Comparison of ENCODE assay signal across 24 mouse cellular contexts in the genomic region with DNA sequence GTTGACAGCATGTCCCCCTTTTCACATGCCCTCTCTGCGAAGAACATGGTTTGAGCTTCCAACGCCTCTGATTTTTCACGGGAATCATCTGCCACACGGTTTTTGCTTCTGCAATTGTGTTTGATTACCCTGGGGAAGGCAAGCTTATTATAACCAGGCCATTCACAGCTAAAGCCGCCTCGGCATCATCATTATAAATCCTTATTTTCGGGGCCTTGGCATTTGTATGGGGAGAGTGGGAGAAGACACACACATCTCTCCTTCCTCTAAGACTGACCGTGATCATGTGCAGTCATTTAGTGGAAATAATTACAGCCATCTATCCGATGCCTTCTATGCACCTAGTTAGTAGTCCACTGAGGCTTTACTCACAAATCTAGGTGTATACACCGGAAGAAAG.
DNase-seq lines count a peak whose midpoint lies in the region; ATAC-seq and TF ChIP-seq lines count a peak whose summit lies in the region.
"Had no signal": no experiment of that assay in that cellular context is flagged by ENCODE, and none has a peak within 500 bp of the region (broad histone marks: within the 10 kb centered on the region; RNA-seq: fewer than 3 reads in every experiment).

No protein-coding gene starts in this region.

- TF ChIP-seq CTCF in layer of hippocampus, adult 2 months (conservative IDR thresholded peaks at IDR 0.05) = no peak

- DNase-seq in layer of hippocampus, adult 2 months (ENCODE audit: low spot score in 2 of 2) = no peak
- DNase-seq in layer of hippocampus, postnatal 25 days (ENCODE audit: extremely low spot score in 1 of 2, low spot score in 1 of 2) = no peak
- DNase-seq in spleen, adult 12 weeks (ENCODE audit: low spot score) = no peak
- DNase-seq: adrenal gland, postnatal 10 days; cerebellum, adult 11 months; cerebellum, postnatal 10 days; gastrocnemius, adult 2 months; heart, postnatal 14 days; kidney, adult 8-10 months; kidney, postnatal 14 days; lung, postnatal 4 days; right cerebral cortex, postnatal 14 days; thymus, adult 18-20 months had no signal

- ATAC-seq in hindbrain, embryonic 12.5 days (ENCODE audit: low FRiP score) = peak; percentile 32; the same call in 1 of the 2 replicates
- ATAC-seq in limb, embryonic 13.5 days (ENCODE audit: low FRiP score, low read depth) = no peak
- peak; percentile 18; the same call in 1 of the 2 replicates for ATAC-seq in neural tube, embryonic 14.5 days (ENCODE audit: low read depth)
- no peak for ATAC-seq in heart, embryonic 12.5 days (ENCODE audit: insufficient number of reproducible peaks, low FRiP score)
- ATAC-seq: inflammation-experienced regulatory T-cells, adult 6 months had no signal

- peaks cover 32% of the 10 kb centered on the region for H3K4me1 ChIP-seq in hindbrain, embryonic 12.5 days
- H3K4me1 ChIP-seq in limb, embryonic 13.5 days = peaks cover 27% of the 10 kb centered on the region
- peaks cover 22% of the 10 kb centered on the region; the same call in 1 of the 2 replicates for H3K4me1 ChIP-seq in neural tube, embryonic 14.5 days (ENCODE audit: control insufficient read depth, insufficient read depth, low read length)
- no peaks in the 10 kb centered on the region; the same call in 1 of the 2 replicates for H3K4me1 ChIP-seq in heart, embryonic 12.5 days (replicated peaks)

- H3K4me2 ChIP-seq in hindbrain, embryonic 12.5 days (replicated peaks) = no peak overlapping the region
- no peak overlapping the region for H3K4me2 ChIP-seq in limb, embryonic 13.5 days (replicated peaks)
- H3K4me2 ChIP-seq in neural tube, embryonic 14.5 days (ENCODE audit: low read depth, low read length) = no peak overlapping the region
- no peak overlapping the region for H3K4me2 ChIP-seq in heart, embryonic 12.5 days
- H3K4me2 ChIP-seq: embryonic facial prominence, embryonic 12.5 days; heart, embryonic 11.5 days; limb, embryonic 12.5 days; lung, embryonic 15.5 days had no signal

- H3K27me3 ChIP-seq in hindbrain, embryonic 12.5 days = no peaks in the 10 kb centered on the region
- no peaks in the 10 kb centered on the region for H3K27me3 ChIP-seq in limb, embryonic 13.5 days
- no peaks in the 10 kb centered on the region for H3K27me3 ChIP-seq in neural tube, embryonic 14.5 days (ENCODE audit: control insufficient read depth, insufficient read depth, low read length)
- H3K27me3 ChIP-seq in heart, embryonic 12.5 days (replicated peaks) = no peaks in the 10 kb centered on the region
- H3K27me3 ChIP-seq: embryonic facial prominence, embryonic 12.5 days; limb, embryonic 12.5 days; lung, embryonic 15.5 days had no signal

- peaks cover 27% of the 10 kb centered on the region for H3K36me3 ChIP-seq in hindbrain, embryonic 12.5 days
- H3K36me3 ChIP-seq in limb, embryonic 13.5 days = peaks cover 51% of the 10 kb centered on the region
- peaks cover 13% of the 10 kb centered on the region for H3K36me3 ChIP-seq in neural tube, embryonic 14.5 days (ENCODE audit: control insufficient read depth, insufficient read depth, low read length)
- peaks cover 23% of the 10 kb centered on the region; the same call in 1 of the 2 replicates for H3K36me3 ChIP-seq in heart, embryonic 12.5 days

- no peak overlapping the region for H3K9ac ChIP-seq in hindbrain, embryonic 12.5 days
- H3K9ac ChIP-seq in limb, embryonic 13.5 days = no peak overlapping the region
- H3K9ac ChIP-seq in neural tube, embryonic 14.5 days (replicated peaks; ENCODE audit: low read depth, low read length) = no peak overlapping the region
- no peak overlapping the region for H3K9ac ChIP-seq in heart, embryonic 12.5 days
- H3K9ac ChIP-seq: embryonic facial prominence, embryonic 12.5 days; limb, embryonic 12.5 days; liver, embryonic 14.5 days; lung, embryonic 15.5 days had no signal

- WGBS in hindbrain, embryonic 12.5 days = 56% methylated on average over 10 of the region's 10 CpGs
- WGBS in limb, embryonic 13.5 days = 74% methylated on average over 10 of the region's 10 CpGs
- 31% methylated on average over 10 of the region's 10 CpGs for WGBS in neural tube, embryonic 14.5 days
- 88% methylated on average over 10 of the region's 10 CpGs for WGBS in heart, embryonic 12.5 days

- no peaks in the 10 kb centered on the region for H3K9me3 ChIP-seq in hindbrain, embryonic 12.5 days (replicated peaks)
- no peaks in the 10 kb centered on the region for H3K9me3 ChIP-seq in limb, embryonic 13.5 days
- H3K9me3 ChIP-seq in neural tube, embryonic 14.5 days (ENCODE audit: control insufficient read depth, low read length) = no peaks in the 10 kb centered on the region
- H3K9me3 ChIP-seq in heart, embryonic 12.5 days (replicated peaks) = no peaks in the 10 kb centered on the region
- H3K9me3 ChIP-seq: embryonic facial prominence, embryonic 12.5 days; limb, embryonic 12.5 days; lung, embryonic 15.5 days had no signal

- H3K4me3 ChIP-seq in layer of hippocampus, adult 2 months = no peak overlapping the region
- no peak overlapping the region for H3K4me3 ChIP-seq in hindbrain, embryonic 12.5 days
- H3K4me3 ChIP-seq in limb, embryonic 13.5 days = no peak overlapping the region
- no peak overlapping the region for H3K4me3 ChIP-seq in neural tube, embryonic 14.5 days (ENCODE audit: low read depth, low read length)
- no peak overlapping the region for H3K4me3 ChIP-seq in heart, embryonic 12.5 days
- H3K4me3 ChIP-seq: embryonic facial prominence, embryonic 12.5 days; erythroblast, embryonic 14.5 days; gastrocnemius, adult 2 months; limb, embryonic 12.5 days; lung, embryonic 15.5 days had no signal

- peak overlapping the region; percentile 39; the same call in 1 of the 2 replicates for H3K27ac ChIP-seq in layer of hippocampus, adult 2 months
- H3K27ac ChIP-seq in hindbrain, embryonic 12.5 days = peak overlapping the region; percentile 73
- peak overlapping the region; percentile 56; the same call in 1 of the 2 replicates for H3K27ac ChIP-seq in limb, embryonic 13.5 days
- peak overlapping the region; percentile 69; the same call in 1 of the 2 replicates for H3K27ac ChIP-seq in neural tube, embryonic 14.5 days (ENCODE audit: low read depth, low read length)
- no peak overlapping the region for H3K27ac ChIP-seq in heart, embryonic 12.5 days (ENCODE audit: poor library complexity, severe bottlenecking)
- H3K27ac ChIP-seq: embryonic facial prominence, embryonic 12.5 days; gastrocnemius, adult 2 months; liver, embryonic 14.5 days; lung, embryonic 15.5 days had no signal

Comparison
In these comparisons a context has a peak if more than half of its experiments do, and no peak if none do; other contexts are left out.
1. ATAC-seq: peak in hindbrain, embryonic 12.5 days (single experiment) and neural tube, embryonic 14.5 days (single experiment); none in limb, embryonic 13.5 days (single experiment) and heart, embryonic 12.5 days (single experiment).